ENCODE assay signal across 27 mouse cellular contexts in the genomic region with DNA sequence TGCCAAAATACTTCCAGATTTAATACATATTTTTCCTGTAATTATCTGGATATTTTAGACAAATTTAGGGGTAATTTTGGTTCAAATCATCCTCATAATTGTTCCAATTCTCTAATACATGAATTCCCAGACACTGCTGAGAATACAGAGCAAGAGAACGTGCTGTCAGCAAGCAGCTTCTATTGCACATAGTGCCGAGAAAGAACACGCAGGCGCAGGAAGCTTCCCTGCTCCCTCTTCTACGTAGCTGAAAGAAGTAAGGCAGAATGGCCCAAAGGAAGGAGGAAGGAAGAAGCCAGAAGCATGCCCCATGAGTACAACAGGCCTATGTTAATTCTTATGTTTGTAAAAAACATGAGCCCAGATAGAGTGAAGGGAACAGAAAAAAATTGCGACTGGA. TPM values are rescaled to one million over a fixed set of nuclear protein-coding genes. Genes with fewer than 3 reads are reported as not detected.
DNase-seq lines count a peak whose midpoint lies in the region; ATAC-seq and TF ChIP-seq lines count a peak whose summit lies in the region.
"Had no signal": no experiment of that assay in that cellular context is flagged by ENCODE, and none has a peak within 500 bp of the region (broad histone marks: within the 10 kb centered on the region; RNA-seq: fewer than 3 reads in every experiment).

No protein-coding gene starts in this region.

- peaks cover under 1% of the 10 kb centered on the region for H3K4me1 ChIP-seq in forebrain, postnatal 0 days (ENCODE audit: insufficient read depth)
- peaks cover 10% of the 10 kb centered on the region for H3K4me1 ChIP-seq in forebrain, embryonic 15.5 days
- peaks cover 12% of the 10 kb centered on the region for H3K4me1 ChIP-seq in kidney, embryonic 15.5 days

- no peaks in the 10 kb centered on the region for H3K36me3 ChIP-seq in forebrain, postnatal 0 days (ENCODE audit: insufficient read depth)
- H3K36me3 ChIP-seq in forebrain, embryonic 15.5 days = no peaks in the 10 kb centered on the region
- H3K36me3 ChIP-seq in kidney, embryonic 15.5 days = no peaks in the 10 kb centered on the region
- H3K36me3 ChIP-seq: embryonic facial prominence, embryonic 12.5 days; heart, embryonic 15.5 days; hindbrain, embryonic 13.5 days had no signal

- WGBS in forebrain, postnatal 0 days = 66% methylated on average over 6 of the region's 6 CpGs
- WGBS in forebrain, embryonic 15.5 days = 76% methylated on average over 6 of the region's 6 CpGs
- WGBS in kidney, embryonic 15.5 days = 80% methylated on average over 6 of the region's 6 CpGs

- no peak overlapping the region for H3K27ac ChIP-seq in forebrain, postnatal 0 days (ENCODE audit: low read depth, low read length)
- H3K27ac ChIP-seq in forebrain, embryonic 15.5 days (replicated peaks) = no peak overlapping the region
- H3K27ac ChIP-seq in kidney, embryonic 15.5 days = no peak overlapping the region
- H3K27ac ChIP-seq: embryonic facial prominence, embryonic 12.5 days; heart, adult 2 months; heart, embryonic 15.5 days; hindbrain, embryonic 13.5 days; hindbrain, postnatal 0 days had no signal

- no peaks in the 10 kb centered on the region for H3K9me3 ChIP-seq in forebrain, postnatal 0 days (ENCODE audit: low read length)
- H3K9me3 ChIP-seq in forebrain, embryonic 15.5 days = no peaks in the 10 kb centered on the region
- no peaks in the 10 kb centered on the region for H3K9me3 ChIP-seq in kidney, embryonic 15.5 days (replicated peaks)
- H3K9me3 ChIP-seq: embryonic facial prominence, embryonic 12.5 days; heart, embryonic 15.5 days; hindbrain, embryonic 13.5 days had no signal

- H3K4me2 ChIP-seq in forebrain, postnatal 0 days (ENCODE audit: low read depth) = no peak overlapping the region
- no peak overlapping the region for H3K4me2 ChIP-seq in forebrain, embryonic 15.5 days (replicated peaks)
- no peak overlapping the region for H3K4me2 ChIP-seq in kidney, embryonic 15.5 days
- H3K4me2 ChIP-seq: embryonic facial prominence, embryonic 12.5 days; heart, embryonic 11.5 days; heart, embryonic 15.5 days; hindbrain, embryonic 13.5 days had no signal

- TF ChIP-seq CTCF in forebrain, postnatal 0 days (IDR thresholded peaks at IDR 0.05; ENCODE audit: low read depth) = no peak

- peaks cover 14% of the 10 kb centered on the region for H3K27me3 ChIP-seq in forebrain, postnatal 0 days (ENCODE audit: insufficient read depth, low read length)
- H3K27me3 ChIP-seq in forebrain, embryonic 15.5 days = peaks cover 20% of the 10 kb centered on the region
- H3K27me3 ChIP-seq in kidney, embryonic 15.5 days = peaks cover 45% of the 10 kb centered on the region

- no peak for ATAC-seq in forebrain, postnatal 0 days
- ATAC-seq in forebrain, embryonic 15.5 days (replicated peaks) = no peak
- no peak for ATAC-seq in kidney, embryonic 15.5 days (replicated peaks; ENCODE audit: low FRiP score)
- ATAC-seq: activated CD4-positive, CD25-positive, alpha-beta regulatory T cell, adult 4 months; CD4-positive, CD25-positive, alpha-beta regulatory T cell, adult 4 months; forebrain, embryonic 16.5 days; hindbrain, postnatal 0 days; Patski had no signal

- peak; percentile 38 for DNase-seq in forebrain, postnatal 0 days
- DNase-seq in left cerebral cortex, adult 18-20 months (ENCODE audit: low spot score in 2 of 2) = peak; percentile 36 to 39
- DNase-seq in left cerebral cortex, adult 11 months (ENCODE audit: low spot score) = no peak
- peak; percentile 34 for DNase-seq in right cerebral cortex, adult 18-20 months
- no peak for DNase-seq in right cerebral cortex, postnatal 4 days
- peak; percentile 53 for DNase-seq in telencephalon, adult 2 months (ENCODE audit: low read depth, low spot score)
- DNase-seq: adrenal gland, postnatal 14 days; B cell, adult 2 months; cerebellum, adult 2 months; cerebellum, postnatal 10 days; gastrocnemius, postnatal 14 days; heart, adult 2 months; heart, postnatal 14 days had no signal

- H3K9ac ChIP-seq in forebrain, postnatal 0 days = no peak overlapping the region
- no peak overlapping the region for H3K9ac ChIP-seq in forebrain, embryonic 15.5 days (replicated peaks)
- no peak overlapping the region for H3K9ac ChIP-seq in kidney, embryonic 15.5 days
- H3K9ac ChIP-seq: embryonic facial prominence, embryonic 12.5 days; heart, embryonic 15.5 days; hindbrain, embryonic 13.5 days had no signal

- H3K4me3 ChIP-seq in forebrain, postnatal 0 days (ENCODE audit: low read depth, low read length) = no peak overlapping the region
- H3K4me3 ChIP-seq in forebrain, embryonic 15.5 days = no peak overlapping the region
- no peak overlapping the region for H3K4me3 ChIP-seq in kidney, embryonic 15.5 days (replicated peaks)
- H3K4me3 ChIP-seq: embryonic facial prominence, embryonic 12.5 days; heart, adult 2 months; heart, embryonic 15.5 days; hindbrain, embryonic 13.5 days had no signal

RNA-seq across cellular contexts. Expression of a gene that starts 4.9 kb away (rescaled TPM):
- total RNA-seq in forebrain, postnatal 0 days (2014; rRNA removed) = 208 and 285 TPM in 2 replicates
- polyA plus RNA-seq in forebrain, postnatal 0 days (2015; fragmentation: Nextera tagmentation; extraction: Ambion mirVana) = 323 and 643 TPM in 2 replicates
- 117 and 127 TPM in 2 replicates for polyA plus RNA-seq in forebrain, embryonic 15.5 days (2015; fragmentation: Nextera tagmentation; extraction: Ambion mirVana)
- 100 to 1,000 TPM; 176 to 195 TPM for total RNA-seq in left cerebral cortex, adult 18-20 months (2021)
- polyA plus RNA-seq in kidney, embryonic 15.5 days (2015; fragmentation: Nextera tagmentation; extraction: Ambion mirVana) = 27.9 and 75.2 TPM in 2 replicates
- total RNA-seq: gastrocnemius, adult 18-20 months; gastrocnemius, postnatal 14 days; heart, adult 2 months; heart, postnatal 14 days; hematopoietic stem cell, adult 5-6 weeks; MEL had no signal
- polyA plus RNA-seq: activated CD4-positive, CD25-positive, alpha-beta regulatory T cell, adult 4 months; Patski had no signal

Comparison
In these comparisons a context has a peak if more than half of its experiments do, and no peak if none do; other contexts are left out.
1. DNase-seq: peak in forebrain, postnatal 0 days (single experiment), left cerebral cortex, adult 18-20 months (2 of 2), right cerebral cortex, adult 18-20 months (single experiment) and telencephalon, adult 2 months (single experiment); none in left cerebral cortex, adult 11 months (single experiment) and right cerebral cortex, postnatal 4 days (single experiment).